Mouse (Mus musculus) spleen, adult 2 months (tissue): ENCODE measurements around the gene Il11ra1.

ENCODE experiments used
- CTCF ChIP-seq: fragments of 200-500 bp; IDR thresholded peaks from 2 replicates; pipeline ENCODE4 v1.5.1; 2011; ENCODE audit warnings: mild to moderate bottlenecking, inconsistent platforms; ENCODE audit not compliant: insufficient read depth, insufficient read length, insufficient replicate concordance; ENCODE audit errors: extremely low read depth
- POLR2A ChIP-seq: fragments of 200-500 bp; IDR thresholded peaks from 2 replicates; pipeline ENCODE4 v1.6.1; 2011; ENCODE audit warnings: low read depth, low read length, inconsistent platforms

DNA sequence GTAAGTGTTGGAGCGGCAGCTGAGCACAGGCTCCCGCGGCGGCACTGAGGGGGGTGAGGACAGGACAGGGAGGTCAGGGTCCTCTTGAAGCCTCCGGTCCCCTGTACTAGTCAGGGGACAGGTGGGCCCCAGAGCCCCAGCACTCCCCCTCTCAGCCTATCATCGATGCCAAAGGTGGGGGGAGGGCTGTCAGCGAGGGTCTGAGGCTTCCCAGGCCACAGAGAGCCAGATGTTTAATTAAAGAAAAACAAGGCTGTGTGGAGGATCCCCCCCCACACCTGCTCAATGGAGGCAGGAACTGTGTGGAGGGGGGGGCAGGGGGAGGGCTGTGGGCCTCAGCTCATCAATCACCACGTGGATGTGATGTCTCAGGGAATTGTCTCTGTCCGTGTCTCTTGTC is 36.2 kb upstream of the Il11ra1 start:
- no peak for TF ChIP-seq CTCF
- TF ChIP-seq POLR2A: no peak
